Mouse (Mus musculus): Measurements from ENCODE around the gene Foxb1.

The Foxb1 gene

DNA sequence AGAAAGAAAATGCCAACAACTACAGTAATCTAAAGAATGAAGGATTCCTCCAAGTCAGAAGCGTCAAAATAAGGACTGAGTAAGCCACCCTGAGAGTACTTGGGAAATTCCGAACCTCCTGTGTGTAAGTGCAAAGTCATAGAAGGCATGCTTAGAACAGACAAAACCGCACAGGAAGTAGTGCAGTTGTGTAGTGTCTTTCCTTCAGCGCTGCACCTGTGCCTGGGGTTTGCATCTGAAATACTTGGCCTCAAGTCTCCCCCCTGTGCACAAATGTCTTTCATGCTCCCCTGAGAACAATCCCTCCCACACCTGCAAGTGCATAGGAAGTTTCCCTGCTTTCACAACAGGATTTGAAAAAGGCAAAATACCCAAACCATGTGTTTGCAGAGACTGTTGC, 3.5 kb downstream of the Foxb1 start:
- no peak for DNase-seq (ENCODE audit: low spot score)

DNA sequence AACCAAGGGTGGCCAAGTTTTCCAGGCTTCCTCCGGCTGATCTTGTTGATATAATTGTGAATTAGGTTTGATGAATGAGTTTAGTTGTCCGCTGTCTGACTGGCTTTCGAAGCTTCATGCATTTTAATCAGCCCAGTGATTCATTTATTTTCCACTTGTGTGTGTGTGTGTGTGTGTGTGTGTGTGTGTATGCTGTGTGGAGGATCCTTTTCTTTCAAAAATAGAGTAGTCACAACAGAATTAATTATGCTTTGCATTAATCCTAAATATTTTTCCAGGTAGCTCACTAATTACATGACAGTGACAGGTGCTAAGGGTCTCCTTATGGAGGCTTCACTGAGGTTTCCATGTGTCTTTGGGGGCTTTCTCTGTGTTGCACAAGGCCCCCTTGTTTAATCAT, 4.3 kb downstream of the Foxb1 start:
- no peak for DNase-seq (ENCODE audit: low spot score)

DNA sequence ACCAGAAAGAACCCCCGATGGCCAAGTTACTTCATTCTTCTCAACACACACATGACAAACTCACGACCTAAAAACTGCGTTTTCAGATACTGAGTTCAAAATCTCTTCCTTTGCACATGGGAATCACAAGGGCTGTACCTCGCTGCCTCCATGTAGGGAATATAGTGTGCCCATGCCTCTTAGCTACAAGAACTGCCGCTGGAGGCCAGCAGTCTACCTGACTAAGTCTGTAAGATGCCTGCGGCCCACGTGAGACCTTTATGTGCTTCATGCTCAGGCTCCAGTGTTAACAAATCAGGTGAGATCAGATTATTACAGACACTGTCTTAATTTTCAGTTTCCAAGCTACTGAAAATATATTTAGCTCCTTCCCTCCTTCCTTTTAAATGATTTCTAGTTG, 4.7 kb downstream of the Foxb1 start:
- no peak for DNase-seq (ENCODE audit: low spot score)

DNA sequence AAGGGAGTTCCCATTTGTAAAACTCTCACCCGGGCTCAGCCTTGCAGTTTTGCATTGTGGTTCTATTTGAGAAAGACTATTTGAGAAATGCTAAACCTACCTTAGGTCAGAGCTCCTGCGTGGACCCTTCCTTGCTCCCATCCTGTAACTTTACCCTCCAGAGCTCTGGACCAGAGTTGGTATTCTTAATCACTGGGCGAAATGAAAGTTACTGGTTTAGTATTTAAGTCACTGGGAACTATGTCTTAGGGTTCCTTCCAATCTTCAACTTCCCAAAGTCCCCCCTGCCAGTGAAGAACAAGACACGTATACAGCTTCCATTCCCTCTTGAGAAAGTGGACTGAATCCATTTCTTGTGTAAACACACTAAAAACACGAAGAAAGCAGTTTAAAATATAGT, 5.6 kb downstream of the Foxb1 start:
- no peak for DNase-seq (ENCODE audit: low spot score)

DNA sequence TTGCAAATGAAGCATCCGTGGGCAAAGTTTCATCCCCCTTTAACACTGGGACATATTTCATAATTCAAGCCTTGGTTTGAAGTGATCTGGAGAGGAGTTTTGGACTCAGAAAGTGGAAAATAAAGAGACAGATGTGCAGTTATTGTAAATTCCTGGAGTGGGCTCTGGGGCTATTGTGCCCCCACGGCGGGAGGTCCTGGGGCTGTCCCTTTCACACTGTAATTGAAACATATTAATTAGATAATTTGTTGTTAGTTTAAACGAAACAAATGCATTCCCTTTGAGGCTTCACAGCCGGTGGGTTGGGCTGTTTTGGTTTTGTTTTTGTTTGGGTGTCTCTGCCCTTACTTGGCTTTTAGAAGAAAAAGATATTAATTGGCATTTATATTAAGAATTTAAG, 6.0 kb downstream of the Foxb1 start:
- DNase-seq (ENCODE audit: low spot score): no peak

DNA sequence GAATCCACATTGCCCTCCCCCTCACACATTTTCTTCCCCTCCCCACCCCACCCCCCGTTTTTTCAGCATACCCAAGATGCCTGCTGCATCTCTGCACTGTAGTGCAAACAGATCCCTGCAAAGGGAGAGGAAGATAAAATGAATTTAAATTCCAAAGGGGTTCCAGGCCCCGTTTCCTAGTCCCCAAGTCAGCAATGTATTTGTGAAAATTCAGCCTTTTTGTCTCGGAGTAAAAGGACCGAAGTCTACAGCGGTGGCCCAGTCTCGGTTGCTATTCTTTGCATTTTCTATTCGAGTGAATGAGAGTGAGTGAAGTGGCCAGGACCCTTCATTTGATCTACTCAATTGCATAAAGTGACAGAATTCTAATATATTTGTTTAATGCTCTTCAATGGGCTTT, 6.4 kb downstream of the Foxb1 start:
- no peak for DNase-seq (ENCODE audit: low spot score)

DNA sequence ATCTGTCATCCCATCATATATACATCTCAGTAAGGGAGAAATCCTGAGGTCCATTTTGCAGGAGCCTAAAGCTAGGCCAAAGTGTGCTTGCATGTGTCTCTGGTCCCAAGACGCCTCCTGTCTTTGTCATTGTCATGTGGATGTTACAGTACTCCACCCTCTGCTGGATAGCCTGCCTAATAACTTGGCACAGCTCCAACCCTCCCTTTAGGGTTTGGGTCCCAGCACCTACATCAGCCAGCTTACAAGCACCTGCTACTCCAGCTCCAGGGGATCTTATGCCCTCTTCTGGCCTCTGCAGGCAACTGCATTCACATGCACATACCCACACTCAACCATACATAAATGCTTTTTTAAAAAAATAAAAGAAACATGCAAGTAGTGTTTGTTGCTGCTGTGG, 12.8 kb downstream of the Foxb1 start:
- DNase-seq (ENCODE audit: low spot score): no peak

DNA sequence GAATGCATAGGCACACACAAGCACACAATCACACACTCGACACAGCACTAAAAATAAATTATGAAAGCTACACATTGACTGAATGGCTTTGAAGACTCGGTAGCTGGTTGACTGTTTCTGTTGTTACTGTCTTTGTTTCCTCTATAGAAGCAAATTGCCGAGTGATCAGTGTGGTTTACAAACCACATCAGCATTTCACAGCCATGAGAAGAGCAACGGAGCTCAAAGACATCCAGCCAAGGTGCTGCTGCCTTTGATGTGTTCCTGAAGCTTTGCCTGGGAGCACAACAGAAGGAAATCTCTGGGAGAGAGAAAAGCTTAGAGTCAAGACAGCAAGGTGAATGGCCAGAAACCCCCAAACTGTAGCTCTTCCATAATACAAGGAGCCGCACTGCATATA, 32.0 kb downstream of the Foxb1 start:
- DNase-seq (ENCODE audit: low spot score): no peak

DNA sequence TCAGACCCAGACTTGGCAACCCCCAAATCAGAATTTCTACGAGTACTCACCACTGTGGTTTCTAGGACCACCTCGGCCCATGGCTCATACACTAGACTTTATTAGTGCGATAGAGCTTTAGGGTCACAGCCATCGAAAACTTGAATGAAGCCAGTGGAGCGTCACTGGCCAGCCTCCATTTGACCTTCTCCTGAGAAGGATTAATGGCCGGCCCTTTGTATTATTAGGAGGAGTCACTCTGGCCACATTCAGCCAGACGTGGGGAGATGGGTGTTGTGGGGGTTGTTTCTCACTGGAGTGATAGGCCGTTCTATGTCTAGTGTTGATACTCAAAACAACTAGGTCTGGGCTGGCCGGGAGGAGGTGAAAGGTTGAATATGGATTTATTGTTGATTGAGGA, 42.3 kb downstream of the Foxb1 start:
- no peak for DNase-seq (ENCODE audit: low spot score)

DNA sequence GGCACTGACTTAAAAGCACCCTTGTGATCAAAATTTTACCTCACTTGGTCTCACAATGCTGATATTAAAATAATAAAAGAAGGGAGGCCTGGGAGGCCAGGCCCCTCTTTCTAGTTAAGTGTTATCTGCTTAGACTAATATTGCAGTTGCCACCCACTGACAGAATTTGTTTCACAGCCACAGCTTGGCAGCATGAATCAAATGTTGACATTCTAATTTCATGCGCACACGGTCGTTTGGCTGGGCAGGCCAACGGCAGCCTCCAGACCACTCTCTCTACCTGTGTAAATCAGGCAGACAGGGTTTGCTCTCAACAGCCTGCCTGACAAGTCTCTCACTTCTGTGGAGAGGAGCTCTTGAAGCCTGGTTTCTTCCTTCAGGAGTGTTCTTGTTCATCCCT, 44.4 kb downstream of the Foxb1 start:
- no peak for DNase-seq (ENCODE audit: low spot score)

DNA sequence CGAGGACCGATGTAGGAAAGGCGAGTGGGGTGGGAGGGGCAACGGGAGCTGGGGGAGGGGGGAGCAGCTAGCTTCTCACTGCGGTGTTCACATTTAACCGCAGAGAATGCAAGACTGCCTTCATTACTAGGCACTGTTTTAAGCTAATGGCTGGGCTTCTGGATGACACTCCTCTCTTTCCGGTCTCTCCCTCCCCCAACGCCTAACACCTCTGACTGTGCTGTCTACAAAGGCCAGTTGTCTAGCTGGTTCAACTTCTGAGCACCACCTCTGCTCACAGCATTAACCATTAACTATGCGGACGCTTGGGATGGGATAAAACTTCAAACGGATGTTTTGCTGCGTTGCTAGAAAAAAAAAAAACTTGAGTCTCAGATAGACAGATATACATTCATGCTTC, 45.3 kb downstream of the Foxb1 start:
- no peak for DNase-seq (ENCODE audit: low spot score)

DNA sequence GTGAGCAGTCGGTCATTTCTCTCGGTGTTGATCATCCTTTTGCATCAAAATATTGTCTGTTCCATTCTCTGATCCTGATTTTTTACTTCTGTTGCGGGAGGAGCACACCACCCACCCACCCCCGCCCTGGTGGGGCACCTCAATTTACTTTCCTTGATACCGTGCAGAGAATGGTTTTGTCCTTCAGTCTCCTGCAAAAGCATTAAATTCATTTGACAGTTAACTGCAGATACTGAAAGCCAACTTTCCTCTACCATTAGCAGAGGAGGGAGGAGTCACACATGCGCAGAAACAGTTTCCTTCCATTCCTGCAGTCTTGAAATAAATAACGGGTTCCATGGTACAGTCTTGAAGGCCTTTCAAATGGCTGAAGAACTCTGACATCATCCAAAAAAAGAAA, 46.4 kb downstream of the Foxb1 start:
- DNase-seq (ENCODE audit: low spot score): no peak

DNA sequence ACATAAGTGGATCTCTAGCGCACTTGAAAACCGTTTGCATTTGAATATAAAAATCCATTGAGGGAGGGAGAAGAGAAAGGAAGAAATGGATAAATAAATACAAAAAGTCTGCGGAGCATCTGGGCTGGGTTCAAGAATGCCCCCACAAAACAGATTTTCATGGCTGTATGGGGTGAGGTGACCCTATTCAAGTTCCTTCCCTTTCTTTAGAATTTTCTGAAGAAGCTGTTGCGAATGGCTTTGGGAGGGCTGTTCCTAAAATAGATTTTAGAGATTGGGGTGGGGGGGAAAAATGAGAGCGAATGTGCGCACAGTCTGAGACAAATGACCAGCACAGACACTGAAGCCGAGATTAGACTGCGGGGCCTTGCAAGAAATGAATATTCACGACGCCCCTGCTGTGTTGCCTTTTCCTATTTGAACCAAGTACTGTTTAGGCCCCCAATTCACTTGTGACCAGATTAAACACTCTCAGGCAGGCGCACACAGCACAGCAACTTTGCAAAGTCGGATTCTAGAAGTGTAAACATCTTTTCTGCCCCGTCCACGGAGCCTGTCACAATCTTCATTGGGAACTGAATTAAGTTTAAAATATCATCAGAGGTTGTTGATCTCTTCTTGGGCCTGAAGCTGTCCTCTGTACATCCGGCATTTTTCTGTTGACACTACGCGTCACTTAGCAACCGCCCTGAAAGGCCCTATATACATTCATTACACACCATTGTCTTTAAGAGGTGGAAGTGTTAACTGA, 47.0 kb downstream of the Foxb1 start:
- DNase-seq (ENCODE audit: low spot score): no peak

DNA sequence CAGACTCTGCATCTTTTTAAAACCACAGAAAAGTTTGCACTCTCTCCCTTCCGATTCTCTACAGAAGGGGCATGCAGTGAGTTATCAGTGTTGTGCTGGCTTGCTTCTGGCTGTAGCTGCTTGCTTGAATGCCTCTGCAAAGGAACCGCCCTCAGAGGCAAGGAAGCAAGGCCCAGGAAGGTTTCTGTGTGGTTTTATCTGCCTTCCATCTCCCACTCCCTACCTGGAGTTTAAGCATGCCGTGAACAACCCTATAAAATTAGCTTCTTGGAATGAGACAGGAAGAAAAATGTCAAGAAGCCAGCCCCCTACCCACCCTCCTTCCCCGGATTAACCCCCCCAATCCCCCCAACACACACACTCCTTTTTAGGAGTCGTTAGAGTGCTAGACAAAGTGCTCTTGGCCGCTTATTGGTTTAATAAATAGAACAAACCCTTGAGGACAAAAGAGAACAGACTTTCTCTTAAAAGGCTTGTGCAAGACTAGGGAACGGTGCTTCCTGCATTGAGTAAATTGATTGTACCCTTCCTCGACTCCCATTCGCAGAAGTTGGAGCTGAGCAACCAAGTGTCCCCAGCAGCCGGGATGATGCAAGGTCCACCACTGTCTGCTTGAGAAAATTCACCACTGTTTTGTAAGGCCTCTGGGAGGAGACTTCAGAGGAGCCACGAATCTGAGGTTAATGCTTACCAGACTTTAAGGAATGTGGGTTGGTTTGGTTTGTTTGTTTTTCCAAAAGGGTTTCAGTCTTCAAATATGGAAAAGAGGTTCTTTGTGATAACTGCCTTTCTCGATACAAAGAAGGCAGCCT, 47.8 kb downstream of the Foxb1 start:
- no peak for DNase-seq (ENCODE audit: low spot score)
